Mouse (Mus musculus): ENCODE data around the gene Spag9. TPM values are rescaled to one million over a fixed set of nuclear protein-coding genes. Genes with fewer than 3 reads are reported as not detected.

Gene Spag9
- polyA plus RNA-seq, 1 experiment: 0.17 TPM

DNA sequence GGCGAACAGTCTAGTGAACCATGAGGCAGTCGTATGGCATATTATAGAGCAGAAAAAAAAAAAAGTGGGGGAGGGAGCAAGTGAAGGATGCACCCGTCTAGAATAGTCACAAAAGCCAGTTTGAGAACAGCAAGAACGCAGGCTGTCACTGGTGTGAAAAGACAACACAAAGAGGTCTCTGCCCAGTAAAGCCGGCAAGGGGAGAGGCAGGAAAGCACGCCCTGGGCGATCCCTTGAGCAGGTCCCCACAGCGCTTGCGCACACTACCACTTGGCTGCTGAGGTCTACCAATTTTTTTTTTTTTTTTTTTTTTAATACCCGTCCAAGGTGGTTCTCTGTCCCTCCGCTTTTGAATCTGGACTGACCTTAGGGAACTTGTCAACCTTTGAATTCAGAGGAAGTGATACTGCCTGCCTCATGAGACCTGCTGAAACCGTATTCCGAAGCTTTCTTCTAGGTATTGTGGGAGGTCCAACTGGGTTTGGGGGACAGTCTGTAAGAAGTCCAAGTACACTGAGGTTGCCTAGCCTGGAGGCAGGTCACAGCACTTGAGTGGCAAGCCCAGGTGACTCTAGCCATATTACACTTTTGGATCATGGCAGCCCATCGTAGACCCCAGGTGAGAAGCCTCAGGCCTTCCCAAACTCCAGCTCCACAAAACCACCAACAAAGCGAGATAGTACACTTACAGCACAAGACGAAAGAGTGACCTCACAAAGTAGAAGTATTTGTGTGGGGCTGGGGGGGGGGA lies 153.8 kb downstream of the Spag9 start:
- peaks cover 2% of the 10 kb centered on the region; the same call in 1 of the 2 replicates for H3K4me1 ChIP-seq (ENCODE audit: control insufficient read depth)
- no peaks in the 10 kb centered on the region for H3K9me3 ChIP-seq (ENCODE audit: control insufficient read depth, low read length)
- no peak overlapping the region for H3K4me3 ChIP-seq (replicated peaks)
- H3K27me3 ChIP-seq (ENCODE audit: control insufficient read depth): peaks cover 49% of the 10 kb centered on the region
- no peaks in the 10 kb centered on the region for H3K36me3 ChIP-seq (ENCODE audit: control insufficient read depth)
- TF ChIP-seq GATA1 (IDR thresholded peaks at IDR 0.05; ENCODE audit: low read length) (no peak), TAL1 (IDR thresholded peaks at IDR 0.05; ENCODE audit: low read length) (no peak)

- Histone ChIP-seq H3K36me3 (ENCODE audit: control insufficient read depth) (no peaks in the 10 kb centered on the region), H3K4me3 (replicated peaks) (no peak overlapping the region), H3K9me3 (ENCODE audit: control insufficient read depth, low read length) (no peaks in the 10 kb centered on the region), H3K27me3 (ENCODE audit: control insufficient read depth) (peaks cover 49% of the 10 kb centered on the region), H3K4me1 (ENCODE audit: control insufficient read depth) (peaks cover 2% of the 10 kb centered on the region; the same call in 1 of the 2 replicates)
- TF ChIP-seq GATA1 (IDR thresholded peaks at IDR 0.05; ENCODE audit: low read length) (no peak), TAL1 (IDR thresholded peaks at IDR 0.05; ENCODE audit: low read length) (no peak)
These were observed 154.9 kb downstream of the Spag9 start for GRCm38 (mm10) chr11:94150519-94151470.

DNA sequence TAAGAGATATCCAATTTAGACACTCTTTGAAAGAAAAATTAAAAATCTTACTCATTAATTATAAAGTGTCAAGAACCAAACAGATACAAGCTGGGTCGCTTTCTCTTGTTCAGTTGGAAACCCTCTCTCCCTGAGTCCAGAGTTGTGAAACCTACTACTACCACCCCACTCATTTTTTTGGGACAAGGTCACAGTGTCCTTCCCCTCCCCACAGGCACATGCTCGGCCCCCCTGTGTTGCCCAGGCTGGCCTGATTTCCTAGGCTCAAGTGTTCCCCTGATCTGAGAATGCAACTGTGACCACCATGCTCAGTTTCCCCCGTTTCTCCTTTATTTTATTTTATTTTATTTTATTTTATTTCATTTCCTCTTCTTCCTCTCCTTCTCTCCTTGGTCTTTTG lies 158.3 kb downstream of the Spag9 start:
- H3K9me3 ChIP-seq (ENCODE audit: control insufficient read depth, low read length): no peaks in the 10 kb centered on the region
- H3K27me3 ChIP-seq (ENCODE audit: control insufficient read depth): peaks cover 22% of the 10 kb centered on the region
- no peaks in the 10 kb centered on the region; the same call in 1 of the 2 replicates for H3K4me1 ChIP-seq (ENCODE audit: control insufficient read depth)
- TF ChIP-seq GATA1 (IDR thresholded peaks at IDR 0.05; ENCODE audit: low read length) (no peak), TAL1 (IDR thresholded peaks at IDR 0.05; ENCODE audit: low read length) (no peak)
- no peak overlapping the region for H3K4me3 ChIP-seq (replicated peaks)
- H3K36me3 ChIP-seq (ENCODE audit: control insufficient read depth): no peaks in the 10 kb centered on the region

- peaks cover 5% of the 10 kb centered on the region for H3K4me1 ChIP-seq (ENCODE audit: control insufficient read depth)
- TF ChIP-seq TAL1 (IDR thresholded peaks at IDR 0.05; ENCODE audit: low read length) (no peak), GATA1 (IDR thresholded peaks at IDR 0.05; ENCODE audit: low read length) (no peak)
- peaks cover 7% of the 10 kb centered on the region; the same call in 1 of the 2 replicates for H3K27me3 ChIP-seq (ENCODE audit: control insufficient read depth)
- H3K36me3 ChIP-seq (ENCODE audit: control insufficient read depth): no peaks in the 10 kb centered on the region
- H3K9me3 ChIP-seq (ENCODE audit: control insufficient read depth, low read length): no peaks in the 10 kb centered on the region
- no peak overlapping the region for H3K4me3 ChIP-seq (replicated peaks)
These were observed 162.6 kb downstream of the Spag9 start for GRCm38 (mm10) chr11:94158521-94158920.

DNA sequence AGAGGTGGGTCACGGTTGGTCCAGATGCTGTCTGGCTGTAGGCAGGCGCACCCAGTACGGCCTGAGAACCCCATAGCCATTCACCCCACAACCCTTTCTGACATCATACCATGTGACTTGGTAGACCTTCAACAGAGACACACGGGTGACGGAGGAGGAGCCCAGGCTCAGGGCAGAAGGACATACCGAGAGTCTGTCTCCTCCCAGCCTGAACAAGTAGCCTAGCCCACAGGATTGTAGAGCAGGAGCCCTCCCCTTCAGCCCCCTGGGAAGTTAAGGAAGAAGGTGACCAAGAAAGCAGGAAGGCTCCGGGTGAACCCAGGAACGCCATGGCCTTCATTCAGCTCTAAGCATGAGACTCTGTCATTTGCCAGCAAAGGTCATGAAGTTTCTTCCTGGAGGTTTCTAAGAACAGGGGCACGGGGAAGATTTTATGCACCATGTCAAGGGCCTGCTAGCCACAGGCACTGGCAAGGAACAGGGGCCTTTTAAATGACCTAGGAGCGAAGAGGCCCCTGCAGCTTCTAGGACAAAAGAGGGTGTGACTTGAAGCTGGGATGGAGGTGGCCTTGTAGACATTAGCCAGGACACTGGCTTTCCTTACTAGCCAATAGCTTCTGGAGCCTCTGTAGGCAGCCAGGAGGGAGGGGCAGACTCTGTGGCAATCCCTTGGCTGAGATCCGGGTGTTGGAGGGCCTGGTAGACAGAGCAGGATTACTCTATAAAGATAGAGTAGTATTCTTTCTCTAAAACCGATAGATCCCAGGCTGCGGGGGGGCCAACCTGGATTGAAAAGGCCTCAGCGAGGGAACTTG lies 163.4 kb downstream of the Spag9 start:
- Histone ChIP-seq H3K4me1 (ENCODE audit: control insufficient read depth) (peaks cover 5% of the 10 kb centered on the region), H3K9me3 (ENCODE audit: control insufficient read depth, low read length) (no peaks in the 10 kb centered on the region), H3K4me3 (replicated peaks) (no peak overlapping the region), H3K27me3 (ENCODE audit: control insufficient read depth) (peaks cover 7% of the 10 kb centered on the region; the same call in 1 of the 2 replicates), H3K36me3 (ENCODE audit: control insufficient read depth) (no peaks in the 10 kb centered on the region)
- TF ChIP-seq GATA1 (IDR thresholded peaks at IDR 0.05; ENCODE audit: low read length): no peak
- TF ChIP-seq TAL1 (IDR thresholded peaks at IDR 0.05; ENCODE audit: low read length): no peak

GRCm38 (mm10) chr11:94159911-94160415 lies 164.1 kb downstream of the Spag9 start:
- Histone ChIP-seq H3K36me3 (ENCODE audit: control insufficient read depth) (no peaks in the 10 kb centered on the region), H3K9me3 (ENCODE audit: control insufficient read depth, low read length) (no peaks in the 10 kb centered on the region), H3K4me3 (replicated peaks) (no peak overlapping the region), H3K4me1 (ENCODE audit: control insufficient read depth) (peaks cover 5% of the 10 kb centered on the region), H3K27me3 (ENCODE audit: control insufficient read depth) (peaks cover 7% of the 10 kb centered on the region; the same call in 1 of the 2 replicates)
- TF ChIP-seq TAL1 (IDR thresholded peaks at IDR 0.05; ENCODE audit: low read length) (no peak), GATA1 (IDR thresholded peaks at IDR 0.05; ENCODE audit: low read length) (no peak)

DNA sequence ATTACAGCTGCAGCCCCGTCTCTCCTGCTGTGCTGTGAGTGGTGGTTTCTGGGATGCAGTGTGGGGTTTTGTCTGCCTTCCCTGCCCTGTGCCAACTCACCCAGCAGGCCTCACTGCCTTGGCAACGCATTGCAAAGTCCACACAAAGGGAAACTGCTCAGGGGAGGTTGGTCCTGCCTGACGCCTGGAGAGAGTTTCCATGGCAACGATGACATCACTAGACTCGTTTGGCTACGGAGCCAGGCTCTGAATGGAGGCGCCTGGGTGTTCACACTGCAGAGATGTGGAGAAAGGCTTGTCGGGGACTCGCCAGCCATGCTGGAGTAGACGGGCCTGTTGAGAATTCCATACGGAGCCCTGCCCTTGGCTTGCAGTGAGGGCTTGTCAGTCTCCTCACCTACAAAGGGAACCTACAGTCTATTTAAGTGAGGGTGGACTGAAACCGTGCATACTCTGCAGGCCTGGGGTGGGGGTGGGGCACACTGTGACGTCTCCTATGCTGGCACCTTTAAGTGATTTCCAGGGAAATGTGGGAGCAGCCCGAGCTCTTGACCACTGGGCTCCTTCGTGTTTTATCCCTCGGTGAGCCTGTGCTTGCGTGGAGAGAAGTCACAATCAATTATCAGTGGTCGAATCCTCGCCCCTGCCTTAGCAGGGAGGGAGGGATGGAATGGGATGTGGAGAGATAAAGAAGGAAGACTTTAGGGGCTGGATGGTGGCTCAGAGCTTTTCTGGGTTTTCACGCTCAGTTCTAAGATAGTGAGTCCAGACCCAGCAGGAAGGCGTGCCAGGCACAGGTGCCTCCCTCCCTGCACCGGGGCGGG lies 164.8 kb downstream of the Spag9 start:
- no peaks in the 10 kb centered on the region for H3K9me3 ChIP-seq (ENCODE audit: control insufficient read depth, low read length)
- no peak for TF ChIP-seq TAL1 (IDR thresholded peaks at IDR 0.05; ENCODE audit: low read length)
- TF ChIP-seq GATA1 (IDR thresholded peaks at IDR 0.05; ENCODE audit: low read length): no peak
- H3K4me3 ChIP-seq (replicated peaks): no peak overlapping the region
- H3K27me3 ChIP-seq (ENCODE audit: control insufficient read depth): peaks cover 7% of the 10 kb centered on the region; the same call in 1 of the 2 replicates
- H3K36me3 ChIP-seq (ENCODE audit: control insufficient read depth): no peaks in the 10 kb centered on the region
- H3K4me1 ChIP-seq (ENCODE audit: control insufficient read depth): peaks cover 5% of the 10 kb centered on the region

- TF ChIP-seq GATA1 (IDR thresholded peaks at IDR 0.05; ENCODE audit: low read length) (no peak), TAL1 (IDR thresholded peaks at IDR 0.05; ENCODE audit: low read length) (no peak)
- H3K36me3 ChIP-seq (ENCODE audit: control insufficient read depth): no peaks in the 10 kb centered on the region
- H3K4me3 ChIP-seq (replicated peaks): no peak overlapping the region
- peaks cover 7% of the 10 kb centered on the region; the same call in 1 of the 2 replicates for H3K27me3 ChIP-seq (ENCODE audit: control insufficient read depth)
- H3K4me1 ChIP-seq (ENCODE audit: control insufficient read depth): peaks cover 5% of the 10 kb centered on the region
- H3K9me3 ChIP-seq (ENCODE audit: control insufficient read depth, low read length): no peaks in the 10 kb centered on the region
These were observed 165.4 kb downstream of the Spag9 start for GRCm38 (mm10) chr11:94161267-94161646.

Measured in erythroblast, embryonic 14.5 days (primary cell).